Mouse (Mus musculus) natural killer cell, adult 2 months (primary cell): ENCODE results near the gene Gm49361.

Experiments used
- DNase-seq, 2 experiments: peaks; one replicate each; pipeline ENCODE4 v3.0.0; 2022; ENCODE audit warnings: low spot score in 2 of 2

Gene Gm49361

GRCm38 (mm10) chr14:57620598-57621236 is 125.2 kb downstream of the Gm49361 start:
- no peak for DNase-seq

GRCm38 (mm10) chr14:57619487-57619886 is 126.4 kb downstream of the Gm49361 start:
- peak in 1 of 2 experiments; percentile 17 for DNase-seq

- no peak for DNase-seq
These were observed 128.2 kb downstream of the Gm49361 start for GRCm38 (mm10) chr14:57617675-57618074.

- no peak for DNase-seq
These were observed 129.5 kb downstream of the Gm49361 start for GRCm38 (mm10) chr14:57616339-57616965.

- DNase-seq, result no peak
These were observed 130.1 kb downstream of the Gm49361 start for GRCm38 (mm10) chr14:57615828-57616227.

- no peak for DNase-seq
These were observed 134.9 kb downstream of the Gm49361 start for GRCm38 (mm10) chr14:57611034-57611433.

GRCm38 (mm10) chr14:57609816-57610329 is 136.0 kb downstream of the Gm49361 start:
- DNase-seq, result no peak

- no peak for DNase-seq
These were observed 138.4 kb downstream of the Gm49361 start for GRCm38 (mm10) chr14:57607500-57607899.

GRCm38 (mm10) chr14:57606663-57607365 is 139.1 kb downstream of the Gm49361 start:
- DNase-seq, result no peak

- DNase-seq, result no peak
These were observed 152.6 kb downstream of the Gm49361 start for GRCm38 (mm10) chr14:57593279-57593678.
